In the genomic region with DNA sequence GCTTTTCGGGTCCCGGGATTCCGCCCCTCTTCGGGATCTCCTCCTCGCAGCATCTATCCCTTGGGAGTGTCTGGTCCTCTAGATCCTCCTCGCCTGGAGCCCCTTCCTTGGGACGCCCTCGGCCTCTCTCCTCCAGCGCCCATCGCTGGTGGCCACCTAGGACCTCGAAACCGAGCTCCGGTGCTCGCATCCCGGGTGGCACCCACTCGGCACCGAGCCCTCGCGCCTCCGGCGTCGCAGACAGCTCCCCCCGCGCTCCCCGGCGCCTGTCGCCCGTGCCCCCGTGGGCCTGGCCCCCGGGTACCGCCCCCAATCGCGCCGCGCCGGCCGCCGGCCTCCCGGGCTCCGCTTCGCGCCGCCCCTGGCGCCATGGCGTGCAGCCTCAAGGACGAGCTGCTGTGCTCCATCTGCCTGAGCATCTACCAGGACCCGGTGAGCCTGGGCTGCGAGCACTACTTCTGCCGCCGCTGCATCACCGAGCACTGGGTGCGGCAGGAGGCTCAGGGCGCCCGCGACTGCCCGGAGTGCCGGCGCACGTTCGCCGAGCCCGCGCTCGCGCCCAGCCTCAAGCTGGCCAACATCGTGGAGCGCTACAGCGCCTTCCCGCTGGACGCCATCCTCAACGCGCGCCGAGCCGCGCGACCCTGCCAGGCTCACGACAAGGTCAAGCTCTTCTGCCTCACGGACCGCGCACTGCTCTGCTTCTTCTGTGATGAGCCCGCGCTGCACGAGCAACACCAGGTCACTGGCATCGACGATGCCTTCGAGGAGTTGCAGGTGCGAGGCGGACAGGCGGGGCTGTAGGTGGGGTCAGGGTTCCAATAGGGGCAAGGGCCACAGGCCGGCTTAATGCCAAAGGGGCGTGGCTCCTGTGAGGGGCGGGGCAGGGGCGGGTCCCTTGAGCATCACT, we compare ENCODE assay signal across 8 mouse cellular contexts. TPM values are rescaled to one million over a fixed set of nuclear protein-coding genes. Genes with fewer than 3 reads are reported as not detected.
DNase-seq lines count a peak whose midpoint lies in the region; ATAC-seq and TF ChIP-seq lines count a peak whose summit lies in the region.

No protein-coding gene starts in this region.

- no peaks in the 10 kb centered on the region for H3K9me3 ChIP-seq in liver, embryonic 16.5 days (replicated peaks; ENCODE audit: control insufficient read depth, low read length)
- H3K9me3 ChIP-seq in neural tube, embryonic 11.5 days (ENCODE audit: control insufficient read depth, low read length): no peaks in the 10 kb centered on the region

- peak; percentile 36 for ATAC-seq in Patski
- peak; percentile 35; the same call in 1 of the 2 replicates for ATAC-seq in liver, embryonic 16.5 days (ENCODE audit: low read depth)
- peak; percentile 58 for ATAC-seq in neural tube, embryonic 11.5 days (ENCODE audit: insufficient read depth, low FRiP score, low TSS enrichment)

- peak overlapping the region; percentile 86 for H3K4me2 ChIP-seq in liver, embryonic 16.5 days (ENCODE audit: low read depth, low read length)
- H3K4me2 ChIP-seq in neural tube, embryonic 11.5 days (ENCODE audit: low read depth): peak overlapping the region; percentile 99

- under 1% methylated on average over 92 of the region's 94 CpGs for WGBS in heart, adult 2 months
- 1% methylated on average over 94 of the region's 94 CpGs for WGBS in kidney, adult 2 months
- under 1% methylated on average over 91 of the region's 94 CpGs for WGBS in liver, embryonic 16.5 days (ENCODE audit: insufficient replicate concordance)
- under 1% methylated on average over 83 of the region's 94 CpGs for WGBS in neural tube, embryonic 11.5 days

- no peaks in the 10 kb centered on the region for H3K36me3 ChIP-seq in heart, adult 2 months (ENCODE audit: control insufficient read depth, insufficient read depth, low read length)
- H3K36me3 ChIP-seq in kidney, adult 2 months (ENCODE audit: control insufficient read depth, insufficient read depth, low read length): no peaks in the 10 kb centered on the region
- no peaks in the 10 kb centered on the region for H3K36me3 ChIP-seq in liver, embryonic 16.5 days (ENCODE audit: control insufficient read depth, insufficient read depth)
- no peaks in the 10 kb centered on the region for H3K36me3 ChIP-seq in neural tube, embryonic 11.5 days (ENCODE audit: control insufficient read depth, insufficient read depth, low read length)

- peak overlapping the region; percentile 52 for H3K27ac ChIP-seq in heart, adult 2 months
- no peak overlapping the region for H3K27ac ChIP-seq in kidney, adult 2 months (ENCODE audit: insufficient read depth, low read depth, low read length)
- no peak overlapping the region for H3K27ac ChIP-seq in liver, embryonic 16.5 days (ENCODE audit: low read length)
- H3K27ac ChIP-seq in neural tube, embryonic 11.5 days (ENCODE audit: low read depth, low read length): peak overlapping the region; percentile 44; the same call in 1 of the 2 replicates

- intact Hi-C loops in heart, adult 2 months (cut with DNase I): loop anchor here (2.0 kb wide), 1 partner anchor 155 kb away; no protein-coding TSS in a partner anchor

- CTCF ChIA-PET in Patski (lab: Charles Lee): interaction anchor here (1.0 kb wide), 1 partner anchor 173 kb away, joined by 3 read pairs; no protein-coding TSS in a partner anchor

- DNase-seq in B cell, adult 2 months: peak; percentile 39 to 50
- DNase-seq in Patski (ENCODE audit: low read depth, low spot score): no peak
- peak; percentile 82 to 88 for DNase-seq in cerebellum, postnatal 36 days
- peak; percentile 61 to 74 for DNase-seq in heart, adult 2 months
- DNase-seq in kidney, adult 2 months: peak; percentile 48
- DNase-seq in neural tube, embryonic 11.5 days (ENCODE audit: low spot score): peak; percentile 58
- peak; percentile 71 for DNase-seq in testis, postnatal 14 days (ENCODE audit: low spot score)

- peaks cover 2% of the 10 kb centered on the region; the same call in 1 of the 2 replicates for H3K4me1 ChIP-seq in heart, adult 2 months (ENCODE audit: control insufficient read depth, insufficient read depth, low read length)
- no peaks in the 10 kb centered on the region; the same call in 1 of the 2 replicates for H3K4me1 ChIP-seq in kidney, adult 2 months (ENCODE audit: control insufficient read depth, insufficient read depth, low read length)
- H3K4me1 ChIP-seq in liver, embryonic 16.5 days (ENCODE audit: control insufficient read depth, low read depth, low read length): peaks cover 8% of the 10 kb centered on the region
- peaks cover 12% of the 10 kb centered on the region for H3K4me1 ChIP-seq in neural tube, embryonic 11.5 days (ENCODE audit: control insufficient read depth, insufficient read depth, low read length)

- in situ Hi-C loops in Patski (cut with MboI; ENCODE audit: low pct_unique_long_range_greater_than_20kb): no loop called here

- peak overlapping the region; percentile 65 for H3K4me3 ChIP-seq in heart, adult 2 months
- peak overlapping the region; percentile 78 for H3K4me3 ChIP-seq in kidney, adult 2 months (ENCODE audit: insufficient read depth, low read depth, low read length)
- peak overlapping the region; percentile 64 for H3K4me3 ChIP-seq in liver, embryonic 16.5 days (ENCODE audit: low read depth, low read length)
- H3K4me3 ChIP-seq in neural tube, embryonic 11.5 days (ENCODE audit: low read depth, low read length): peak overlapping the region; percentile 79

- TF ChIP-seq EP300 in heart, adult 2 months (IDR thresholded peaks at IDR 0.05; ENCODE audit: insufficient read depth, low read depth, low read length): no peak

- no peak for TF ChIP-seq CTCF in Patski (IDR thresholded peaks at IDR 0.05)
- no peak for TF ChIP-seq CTCF in heart, adult 2 months (IDR thresholded peaks at IDR 0.05)
- TF ChIP-seq CTCF in kidney, adult 2 months (conservative IDR thresholded peaks at IDR 0.05; ENCODE audit: insufficient read depth, insufficient read length, low read depth, low read length): no peak

- POLR2A ChIA-PET in Patski (lab: Charles Lee): no interaction called here

- no peaks in the 10 kb centered on the region for H3K27me3 ChIP-seq in Patski
- peaks cover 1% of the 10 kb centered on the region; the same call in 1 of the 2 replicates for H3K27me3 ChIP-seq in heart, adult 2 months (ENCODE audit: control insufficient read depth, insufficient read depth, low read length)
- H3K27me3 ChIP-seq in kidney, adult 2 months (replicated peaks; ENCODE audit: control insufficient read depth, insufficient read depth, low read length): no peaks in the 10 kb centered on the region
- H3K27me3 ChIP-seq in liver, embryonic 16.5 days (ENCODE audit: control insufficient read depth, insufficient read depth, low read depth, low read length): peaks cover 48% of the 10 kb centered on the region
- no peaks in the 10 kb centered on the region for H3K27me3 ChIP-seq in neural tube, embryonic 11.5 days (ENCODE audit: control insufficient read depth, insufficient read depth, low read length)

- no peak for TF ChIP-seq POLR2A in heart, adult 2 months (IDR thresholded peaks at IDR 0.05; ENCODE audit: insufficient read depth, low read depth, low read length)
- no peak for TF ChIP-seq POLR2A in kidney, adult 2 months (IDR thresholded peaks at IDR 0.05; ENCODE audit: low read depth, low read length)

- peak overlapping the region; percentile 82 for H3K9ac ChIP-seq in heart, adult 2 months (ENCODE audit: low read depth, low read length)
- H3K9ac ChIP-seq in liver, embryonic 16.5 days (ENCODE audit: low read depth, low read length): peak overlapping the region; percentile 37; the same call in 1 of the 2 replicates
- peak overlapping the region; percentile 77 for H3K9ac ChIP-seq in neural tube, embryonic 11.5 days (ENCODE audit: low read length)

- H3K79me2 ChIP-seq in heart, adult 2 months (replicated peaks; ENCODE audit: control insufficient read depth, insufficient read depth, low read length): no peaks in the 10 kb centered on the region

RNA-seq across cellular contexts. Expression of gene Trim62, which starts 0.7 kb away (rescaled TPM):
- polyA plus RNA-seq in Patski (2021): 2.2 TPM
- 1 to 10 TPM; 1.2 to 1.5 TPM for total RNA-seq in heart, adult 2 months (2021)
- polyA plus RNA-seq in heart, adult 2 months (2012; rRNA removed): 1.2 and 1.3 TPM in 2 replicates
- 3.3 and 3.7 TPM in 2 replicates for polyA plus RNA-seq in kidney, adult 2 months (2012; rRNA removed)
- 0.11 and 0.15 TPM in 2 replicates for polyA plus RNA-seq in liver, embryonic 16.5 days (2015; fragmentation: Nextera tagmentation; extraction: Ambion mirVana)
- 20.6 and 21.8 TPM in 2 replicates for polyA plus RNA-seq in neural tube, embryonic 11.5 days (2014; fragmentation: Nextera tagmentation; extraction: Ambion mirVana)

Comparison
In these comparisons a context has a peak if more than half of its experiments do, and no peak if none do; other contexts are left out.
1. H3K27ac ChIP-seq: peak in heart, adult 2 months (single experiment) and neural tube, embryonic 11.5 days (single experiment); none in kidney, adult 2 months (single experiment) and liver, embryonic 16.5 days (single experiment).
2. Peak in every context shown above with its lines, with median percentiles within 50 percentile points of each other: ATAC-seq, H3K4me3 ChIP-seq and H3K9ac ChIP-seq.